Mouse (Mus musculus): Measurements from ENCODE around the gene Nfyc. TPM values are rescaled to one million over a fixed set of nuclear protein-coding genes. Genes with fewer than 3 reads are reported as not detected.
A peak's percentile ranks its signal among the peaks of the same experiment; 100 is the strongest.

Nfyc gene
- polyA plus RNA-seq, 1 experiment from 2014 or later, result 126 TPM

MicroRNAs within 50 kb of the gene (microRNA counts, 519-probe panel; counts per million panel counts)
- microRNA mmu-miR-30e, result 3,224 counts per million, percentile 66 among the panel's probes with 10 or more counts

Small RNAs within 50 kb of the gene (microRNA-seq; reads per million reads assigned to microRNA genes)
- gene Gm23936 (not detected), gene Mir30c-1 (63.5 reads per million, percentile 43 among the genes with 10 or more reads in this experiment), gene Mir30e (not detected), gene Mir30f (not detected)

Other genes with a start within 250 kb of the Nfyc start
- gene Gm8439, start 242.8 kb downstream of the Nfyc start, polyA plus RNA-seq (2014; fragmentation: Nextera tagmentation; extraction: Ambion mirVana), result not detected in 2 replicates
- 6.4 and 7.3 TPM in 2 replicates for gene Cited4, start 165.0 kb downstream of the Nfyc start, polyA plus RNA-seq (2014; fragmentation: Nextera tagmentation; extraction: Ambion mirVana)
- 2.9 and 3.3 TPM in 2 replicates for gene Kcnq4, start 83.0 kb downstream of the Nfyc start, polyA plus RNA-seq (2014; fragmentation: Nextera tagmentation; extraction: Ambion mirVana)
- 4.6 and 5.2 TPM in 2 replicates for gene Rims3, start 23.2 kb upstream of the Nfyc start, polyA plus RNA-seq (2014; fragmentation: Nextera tagmentation; extraction: Ambion mirVana)
- 32.3 and 32.8 TPM in 2 replicates for gene Exo5, start 93.4 kb upstream of the Nfyc start, polyA plus RNA-seq (2014; fragmentation: Nextera tagmentation; extraction: Ambion mirVana)
- 9.3 and 9.7 TPM in 2 replicates for gene Zfp69, start 120.1 kb upstream of the Nfyc start, polyA plus RNA-seq (2014; fragmentation: Nextera tagmentation; extraction: Ambion mirVana)
- gene Smap2, start 185.7 kb upstream of the Nfyc start, polyA plus RNA-seq (2014; fragmentation: Nextera tagmentation; extraction: Ambion mirVana), result 22.5 and 24.7 TPM in 2 replicates
- gene Col9a2, start 207.8 kb upstream of the Nfyc start, polyA plus RNA-seq (2014; fragmentation: Nextera tagmentation; extraction: Ambion mirVana), result 8.4 and 8.5 TPM in 2 replicates

Measured in neural tube, embryonic 11.5 days (tissue).